Mouse (Mus musculus): Measurements from ENCODE around the gene Zbtb7a. TPM values are rescaled to one million over a fixed set of nuclear protein-coding genes. Genes with fewer than 3 reads are reported as not detected.
A peak's percentile ranks its signal among the peaks of the same experiment; 100 is the strongest.

The Zbtb7a gene
- total RNA-seq, 2 experiments from 2014 or later: 23.3 to 25.9 TPM

DNA sequence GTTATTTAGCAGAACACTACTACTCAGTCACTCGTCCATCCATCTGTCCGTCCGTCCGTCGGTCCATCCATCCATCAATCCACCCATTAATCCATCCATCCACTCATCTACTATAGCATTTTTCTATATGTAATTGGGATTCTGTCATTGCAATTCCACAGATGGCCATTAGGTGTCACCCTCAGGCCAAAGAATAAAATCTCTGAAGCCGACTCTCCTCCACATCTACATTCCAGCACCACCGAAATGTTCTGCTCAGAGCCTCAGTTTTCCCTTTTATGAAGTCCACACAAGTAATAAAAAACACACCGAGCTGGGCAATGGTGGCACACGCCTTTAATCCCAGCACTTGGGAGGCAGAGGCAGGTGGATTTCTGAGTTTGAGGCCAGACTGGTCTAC is 63.2 kb downstream of the Zbtb7a start:
- peak overlapping the region; percentile 99 for H3K27ac ChIP-seq
- intact Hi-C loops (cut with DNase I): no loop called here
- peak; percentile 84 for TF ChIP-seq CTCF (IDR thresholded peaks at IDR 0.05)
- peak; percentile 47 for DNase-seq
- peak overlapping the region; percentile 86 for H3K4me3 ChIP-seq

- peak overlapping the region; percentile 86 for H3K4me3 ChIP-seq
- no peak for DNase-seq
- H3K27ac ChIP-seq: peak overlapping the region; percentile 99
- intact Hi-C loops (cut with DNase I): loop anchor here (1.0 kb wide), 1 partner anchor 18 kb away; no protein-coding TSS in a partner anchor
- TF ChIP-seq CTCF (IDR thresholded peaks at IDR 0.05): no peak; the same call in 1 of the 2 replicates
These were observed 64.0 kb downstream of the Zbtb7a start for GRCm38 (mm10) chr10:81198990-81199389.

DNA sequence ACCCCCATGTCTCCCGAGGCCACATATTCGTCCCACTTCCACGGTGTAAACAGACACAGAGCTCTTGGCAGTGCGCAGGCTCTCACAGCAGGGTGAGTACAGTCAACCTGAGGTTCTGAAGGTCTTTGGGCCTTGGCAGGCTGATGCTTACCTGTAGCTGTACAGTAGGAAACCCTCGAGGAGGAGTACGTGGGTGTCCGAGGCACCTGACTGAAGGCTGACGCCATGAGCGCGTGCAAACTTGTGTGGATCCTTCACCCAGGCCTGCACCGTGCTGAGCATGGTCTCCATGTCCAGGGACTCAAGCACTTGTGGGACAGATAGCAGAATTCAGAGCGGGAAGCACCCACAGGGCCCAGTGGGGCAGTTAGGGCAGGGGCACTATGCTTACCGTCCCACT is 65.1 kb downstream of the Zbtb7a start:
- no peak for TF ChIP-seq CTCF (IDR thresholded peaks at IDR 0.05)
- intact Hi-C loops (cut with DNase I): no loop called here
- peak; percentile 54 for DNase-seq
- H3K27ac ChIP-seq: peak overlapping the region; percentile 99
- peak overlapping the region; percentile 86 for H3K4me3 ChIP-seq

- TF ChIP-seq CTCF (IDR thresholded peaks at IDR 0.05): no peak
- intact Hi-C loops (cut with DNase I): no loop called here
- peak; percentile 57 for DNase-seq
- peak overlapping the region; percentile 86 for H3K4me3 ChIP-seq
- H3K27ac ChIP-seq: peak overlapping the region; percentile 99
These were observed 65.7 kb downstream of the Zbtb7a start for GRCm38 (mm10) chr10:81200605-81201287.

DNA sequence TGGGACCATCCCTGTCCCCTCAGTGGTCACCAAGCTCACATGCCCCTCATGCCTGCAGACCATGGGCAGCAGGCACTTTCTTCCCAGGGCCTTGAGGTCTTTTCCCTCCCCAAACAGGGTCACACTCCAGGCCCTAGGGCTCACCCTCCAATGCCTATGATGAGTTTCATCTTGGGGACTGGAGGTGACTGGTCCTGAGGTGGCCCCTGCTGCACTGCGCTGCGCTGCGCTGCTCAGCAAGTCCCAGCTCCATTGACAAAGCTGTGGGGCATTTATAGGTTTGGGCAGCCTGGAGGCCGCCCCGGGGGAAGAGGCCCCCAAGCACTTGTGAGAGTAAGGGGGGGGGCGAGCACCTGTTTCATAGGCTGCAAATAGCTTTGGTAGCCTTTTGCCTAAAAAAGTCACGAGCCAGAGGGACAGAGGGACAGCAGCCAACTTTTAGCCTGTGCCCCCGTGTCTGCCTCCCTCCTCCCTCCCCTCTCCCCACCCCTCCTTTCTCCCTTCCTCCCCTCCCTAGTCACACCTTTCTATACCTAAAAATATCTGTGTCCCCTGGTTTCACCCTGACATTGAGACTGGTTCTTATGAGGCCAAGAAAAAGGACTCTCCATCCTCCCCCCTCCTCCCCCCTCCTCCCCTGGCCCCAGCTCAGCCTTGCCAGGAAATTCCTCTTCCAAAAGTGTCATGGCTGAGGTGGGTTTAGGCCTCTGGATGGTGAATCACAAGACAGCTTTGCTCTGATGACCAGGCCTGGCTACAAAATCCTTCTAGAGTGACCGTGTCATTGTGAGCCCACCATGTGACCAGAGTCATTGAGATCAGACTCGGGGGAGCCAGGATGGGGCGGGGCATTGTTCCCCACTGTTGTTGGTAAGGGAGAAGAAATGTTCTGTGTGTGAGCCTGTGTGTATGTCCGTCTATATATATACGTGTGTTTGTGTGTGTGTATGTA is 67.1 kb downstream of the Zbtb7a start, which contains the start of gene Nmrk2:
Nmrk2 (minus strand) TSS at position 245 of the 952 bp plus-strand sequence.
- Histone ChIP-seq H3K4me3 (peak within 1 kb of the TSS; percentile 86), H3K27ac (peak within 1 kb of the TSS; percentile 99)
- no peak for TF ChIP-seq CTCF (IDR thresholded peaks at IDR 0.05)
- peak; percentile 89 for DNase-seq
- intact Hi-C loops (cut with DNase I): no loop called here

Small RNAs within 50 kb of the gene (microRNA-seq; reads per million reads assigned to microRNA genes)
- gene Mir5615-1 (not detected), gene Mir5615-2 (not detected)

Other genes starting within 250 kb of the Zbtb7a start
- gene Timm13, start 234.3 kb upstream of the Zbtb7a start, total RNA-seq (2021): 100 to 1,000 TPM; 110 to 139 TPM
- gene Lmnb2, start 217.0 kb upstream of the Zbtb7a start, total RNA-seq (2021): 1 to 10 TPM; 1.9 to 3.0 TPM
- gene Gadd45b, start 205.1 kb upstream of the Zbtb7a start, total RNA-seq (2021): 10 to 100 TPM; 23.6 to 28.4 TPM
- 1 to 10 TPM in 1 of 2 experiments, under 1 TPM in 1; 0.66 to 1.0 TPM for gene Gng7, start 120.3 kb upstream of the Zbtb7a start, total RNA-seq (2021)
- gene Diras1, start 109.6 kb upstream of the Zbtb7a start, total RNA-seq (2021): under 1 TPM in 1 of 2 experiments, not detected in 1; 0.08 TPM
- gene Slc39a3, start 97.8 kb upstream of the Zbtb7a start, total RNA-seq (2021): 10 to 100 TPM; 11.6 to 16.0 TPM
- 100 to 1,000 TPM; 100 TPM for gene Sgta, start 75.0 kb upstream of the Zbtb7a start, total RNA-seq (2021)
- gene Thop1, start 65.2 kb upstream of the Zbtb7a start, total RNA-seq (2021): 10 to 100 TPM; 25.1 to 25.9 TPM
- not detected for gene Creb3l3, start 36.3 kb upstream of the Zbtb7a start, total RNA-seq (2021)
- gene Map2k2, start 29.3 kb upstream of the Zbtb7a start, total RNA-seq (2021): 100 to 1,000 TPM; 148 to 187 TPM
- gene Pias4, start 32.7 kb downstream of the Zbtb7a start, total RNA-seq (2021): 10 to 100 TPM; 15.7 to 16.2 TPM
- 1,000 to 10,000 TPM; 1,128 to 1,335 TPM for gene Eef2, start 41.4 kb downstream of the Zbtb7a start, total RNA-seq (2021)
- 10 to 100 TPM; 22.1 to 24.9 TPM for gene Dapk3, start 47.8 kb downstream of the Zbtb7a start, total RNA-seq (2021)
- not detected for gene 4930442H23Rik, start 48.6 kb downstream of the Zbtb7a start, total RNA-seq (2021)
- gene Nmrk2, start 66.8 kb downstream of the Zbtb7a start, total RNA-seq (2021): 10 to 100 TPM; 59.7 to 72.8 TPM
- gene Atcay, start 95.6 kb downstream of the Zbtb7a start, total RNA-seq (2021): not detected
- gene Zfr2, start 97.9 kb downstream of the Zbtb7a start, total RNA-seq (2021): 1 to 10 TPM; 1.8 to 2.7 TPM
- gene Matk, start 117.7 kb downstream of the Zbtb7a start, total RNA-seq (2021): under 1 TPM; 0.15 to 0.31 TPM
- 100 to 1,000 TPM; 103 to 112 TPM for gene Mrpl54, start 131.7 kb downstream of the Zbtb7a start, total RNA-seq (2021)
- gene Apba3, start 131.7 kb downstream of the Zbtb7a start, total RNA-seq (2021): 100 to 1,000 TPM; 110 to 119 TPM
- gene Tjp3, start 156.4 kb downstream of the Zbtb7a start, total RNA-seq (2021): not detected
- gene Pip5k1c, start 157.7 kb downstream of the Zbtb7a start, total RNA-seq (2021): 10 to 100 TPM; 20.7 to 25.0 TPM
- 10 to 100 TPM in 1 of 2 experiments, 1 to 10 TPM in 1; 8.5 to 11.5 TPM for gene Cactin, start 185.9 kb downstream of the Zbtb7a start, total RNA-seq (2021)
- gene Tbxa2r, start 193.5 kb downstream of the Zbtb7a start, total RNA-seq (2021): under 1 TPM; 0.43 to 0.75 TPM
- 1 to 10 TPM in 1 of 2 experiments, under 1 TPM in 1; 0.69 to 1.3 TPM for gene Gipc3, start 208.0 kb downstream of the Zbtb7a start, total RNA-seq (2021)
- 10 to 100 TPM; 22.9 to 28.2 TPM for gene Hmg20b, start 215.3 kb downstream of the Zbtb7a start, total RNA-seq (2021)
- 1 to 10 TPM; 2.2 to 3.3 TPM for gene Mfsd12, start 222.3 kb downstream of the Zbtb7a start, total RNA-seq (2021)
- gene 4930404N11Rik, start 230.6 kb downstream of the Zbtb7a start, total RNA-seq (2021): 1 to 10 TPM in 1 of 2 experiments, under 1 TPM in 1; 0.89 to 1.2 TPM
- 10 to 100 TPM; 14.0 to 18.8 TPM for gene Fzr1, start 243.3 kb downstream of the Zbtb7a start, total RNA-seq (2021)
- gene Dohh, start 249.2 kb downstream of the Zbtb7a start, total RNA-seq (2021): 10 to 100 TPM; 38.1 to 39.8 TPM
- gene Gm48551, start 249.2 kb downstream of the Zbtb7a start, total RNA-seq (2021): 1 to 10 TPM in 1 of 2 experiments, under 1 TPM in 1; 0.87 to 2.8 TPM

Measured in gastrocnemius, adult 2 months (tissue).